Mouse (Mus musculus): ENCODE measurements around the gene Cd44. TPM values are rescaled to one million over a fixed set of nuclear protein-coding genes. Genes with fewer than 3 reads are reported as not detected.

The Cd44 gene
- total and polyA plus RNA-seq, 3 experiments, result 102 to 153 (median 112) TPM

DNA sequence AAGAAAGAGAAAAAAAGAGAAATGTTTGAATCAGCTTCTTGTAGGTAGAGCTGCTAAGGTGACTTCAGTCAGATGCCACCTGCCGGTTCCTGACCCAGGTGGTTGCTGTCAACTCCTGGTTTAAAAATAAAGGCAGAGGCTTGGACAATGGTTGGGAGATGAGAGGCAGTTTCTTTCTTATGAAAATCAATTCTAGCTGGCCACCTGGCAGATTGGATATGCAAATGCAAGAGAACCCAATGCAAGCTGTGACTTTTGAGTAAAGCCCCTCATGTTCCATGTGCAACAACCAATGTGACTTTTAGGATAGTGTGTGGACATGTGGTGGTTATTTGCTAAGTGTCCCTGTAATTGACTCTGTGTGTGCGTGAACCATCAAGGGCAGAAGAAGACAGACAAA, 33.0 kb downstream of the Cd44 start:
- H3K27me3 ChIP-seq (replicated peaks), result no peaks in the 10 kb centered on the region
- peaks cover 19 to 69% of the 10 kb centered on the region in 2 experiments for H3K36me3 ChIP-seq (replicated peaks in 1 of 2; ENCODE audit: control insufficient read depth in 1 of 2, insufficient read depth in 1 of 2, low read length in 1 of 2)
- DNase-seq (ENCODE audit: extremely low read depth), result peak; percentile 69
- no peak overlapping the region for H3K4me3 ChIP-seq (replicated peaks in 1 of 3; ENCODE audit: low read depth in 2 of 3, low read length in 2 of 3, poor library complexity in 1 of 3)
- peak overlapping the region; percentile 44 for H3K27ac ChIP-seq (ENCODE audit: insufficient read depth, low read depth)
- TF ChIP-seq MAFK (IDR thresholded peaks at IDR 0.05; ENCODE audit: insufficient replicate concordance, low read length), result no peak
- TF ChIP-seq ZMIZ1 (IDR thresholded peaks at IDR 0.05; ENCODE audit: low read depth, low read length), result no peak
- TF ChIP-seq TBP (conservative IDR thresholded peaks at IDR 0.05; ENCODE audit: low read depth, low read length), result no peak
- peak; percentile 92 for TF ChIP-seq MYC (IDR thresholded peaks at IDR 0.05; ENCODE audit: low read depth, low read length)
- TF ChIP-seq CHD2 (IDR thresholded peaks at IDR 0.05; ENCODE audit: low read length), result no peak
- TF ChIP-seq ELF1 (IDR thresholded peaks at IDR 0.05; ENCODE audit: low read depth, low read length), result no peak
- TF ChIP-seq ZNF384 (IDR thresholded peaks at IDR 0.05; ENCODE audit: low read depth, low read length), result peak; percentile 17; the same call in 1 of the 2 replicates
- TF ChIP-seq CHD1 (IDR thresholded peaks at IDR 0.05; ENCODE audit: low read depth, low read length), result peak; percentile 83; the same call in 1 of the 2 replicates
- peak; percentile 66 for TF ChIP-seq SIN3A (IDR thresholded peaks at IDR 0.05; ENCODE audit: low read length)
- 0 out of 2 replicates have a peak, but pooled peaks have one; percentile 47 for TF ChIP-seq MAZ (IDR thresholded peaks at IDR 0.05; ENCODE audit: low read depth, low read length)
- no peak for TF ChIP-seq USF2 (conservative IDR thresholded peaks at IDR 0.05; ENCODE audit: low read depth, low read length)
- TF ChIP-seq ETS1 (conservative IDR thresholded peaks at IDR 0.05; ENCODE audit: low read depth, low read length), result peak; percentile 81
- peak; percentile 88 for TF ChIP-seq EP300 (IDR thresholded peaks at IDR 0.05; ENCODE audit: low read length)
- peak; percentile 31 for TF ChIP-seq IRF4 (IDR thresholded peaks at IDR 0.05; ENCODE audit: low read depth, low read length)
- TF ChIP-seq NRF1 (IDR thresholded peaks at IDR 0.05; ENCODE audit: low read depth, low read length), result no peak
- no peak for TF ChIP-seq KAT2A (IDR thresholded peaks at IDR 0.05; ENCODE audit: insufficient replicate concordance, low read length)
- no peak for TF ChIP-seq GABPA (IDR thresholded peaks at IDR 0.05; ENCODE audit: insufficient replicate concordance, low read depth, low read length)
- TF ChIP-seq MEF2A (IDR thresholded peaks at IDR 0.05; ENCODE audit: borderline replicate concordance, low read depth, low read length), result peak; percentile 77
- no peak for TF ChIP-seq POLR2AphosphoS2 (IDR thresholded peaks at IDR 0.05; ENCODE audit: low read depth, low read length)
- no peak; the same call in none of the 2 replicates for TF ChIP-seq RAD21 (IDR thresholded peaks at IDR 0.05; ENCODE audit: low read depth, low read length)
- peak; percentile 75 for TF ChIP-seq BHLHE40 (IDR thresholded peaks at IDR 0.05; ENCODE audit: low read depth, low read length)
- TF ChIP-seq NELFE (IDR thresholded peaks at IDR 0.05; ENCODE audit: low read depth, low read length), result no peak
- TF ChIP-seq ZC3H11A (IDR thresholded peaks at IDR 0.05; ENCODE audit: low read depth, low read length), result no peak
- TF ChIP-seq UBTF (IDR thresholded peaks at IDR 0.05; ENCODE audit: low read depth, low read length), result no peak
- no peak; the same call in 1 of the 2 replicates for TF ChIP-seq POLR2A (IDR thresholded peaks at IDR 0.05; ENCODE audit: low read depth, low read length)
- TF ChIP-seq E2F4 (IDR thresholded peaks at IDR 0.05; ENCODE audit: insufficient replicate concordance, low read depth, low read length), result no peak
- TF ChIP-seq MAX (IDR thresholded peaks at IDR 0.05; ENCODE audit: low read length), result peak; percentile 92
- TF ChIP-seq TCF12 (IDR thresholded peaks at IDR 0.05; ENCODE audit: low read depth, low read length), result peak; percentile 91
- peak; percentile 10; the same call in 1 of the 2 replicates for TF ChIP-seq JUN (IDR thresholded peaks at IDR 0.05; ENCODE audit: insufficient read depth, low read depth, low read length)
- no peak for TF ChIP-seq USF1 (IDR thresholded peaks at IDR 0.05; ENCODE audit: low read depth, low read length)
- TF ChIP-seq HCFC1 (IDR thresholded peaks at IDR 0.05; ENCODE audit: low read depth, low read length), result no peak
- TF ChIP-seq MXI1 (IDR thresholded peaks at IDR 0.05; ENCODE audit: low read depth, low read length), result peak; percentile 74; the same call in 1 of the 2 replicates
- no peak; the same call in 1 of the 2 replicates for TF ChIP-seq SMC3 (IDR thresholded peaks at IDR 0.05; ENCODE audit: low read depth, low read length)
- TF ChIP-seq CTCF (conservative IDR thresholded peaks at IDR 0.05 in 1 of 2, IDR thresholded peaks at IDR 0.05 in 1 of 2; ENCODE audit: low read depth in 2 of 2, low read length in 2 of 2), result no peak
- TF ChIP-seq RCOR1 (conservative IDR thresholded peaks at IDR 0.05; ENCODE audit: low read depth, low read length), result 0 out of 2 replicates have a peak, but pooled peaks have one; percentile 26
- no peak for TF ChIP-seq ZKSCAN1 (IDR thresholded peaks at IDR 0.05; ENCODE audit: borderline replicate concordance, low read depth, low read length)
- TF ChIP-seq PAX5 (IDR thresholded peaks at IDR 0.05; ENCODE audit: low read length), result no peak
- TF ChIP-seq JUND (conservative IDR thresholded peaks at IDR 0.05; ENCODE audit: low read depth, low read length), result 0 out of 2 replicates have a peak, but pooled peaks have one; percentile 14
- dilution Hi-C loops (cut with MboI; ENCODE audit: extremely low pct_ligation_motif_present, extremely low pct_unique_long_range_greater_than_20kb, low sequenced_read_pairs), result no loop called here
- in situ Hi-C loops (cut with MboI; ENCODE audit: low pct_ligation_motif_present, low pct_unique_long_range_greater_than_20kb, low sequenced_read_pairs), result no loop called here
- H3K79me2 ChIP-seq (replicated peaks; ENCODE audit: control insufficient read depth, extremely low read depth, insufficient read depth, poor library complexity, severe bottlenecking), result peaks cover 87% of the 10 kb centered on the region
- peak overlapping the region; percentile 16; the same call in 1 of the 2 replicates for H3K4me2 ChIP-seq (ENCODE audit: insufficient read depth, low read depth, poor library complexity, severe bottlenecking)
- H3K9ac ChIP-seq (ENCODE audit: insufficient read depth, low read depth), result no peak overlapping the region
- H3K9me3 ChIP-seq (replicated peaks; ENCODE audit: low read length), result no peaks in the 10 kb centered on the region
- H3K4me1 ChIP-seq (ENCODE audit: control insufficient read depth in 1 of 2, insufficient read depth in 2 of 2), result peaks cover 26 to 91% of the 10 kb centered on the region in 2 experiments

Measured in CH12.LX (cell line).